Mouse (Mus musculus) ES-E14 (cell line): ENCODE results near the gene Gm3045. TPM values are rescaled to one million over a fixed set of nuclear protein-coding genes. Genes with fewer than 3 reads are reported as not detected.

ENCODE experiments used
- DNase-seq: peaks from one replicate; pipeline ENCODE4 v3.0.0-alpha.2; 2013; ENCODE audit warnings: low read depth, low spot score
- H3K27ac ChIP-seq: 2 replicates; pipeline ENCODE4 v1.5.1; 2012; ENCODE audit warnings: low read depth, mild to moderate bottlenecking, low read length, moderate library complexity, mixed read lengths; ENCODE audit not compliant: poor library complexity, insufficient read depth, severe bottlenecking
- H3K36me3 ChIP-seq: 2 replicates; pipeline ENCODE4 v1.6.1; 2012; ENCODE audit warnings: mild to moderate bottlenecking, low read length, moderate library complexity, mixed read lengths; ENCODE audit not compliant: control insufficient read depth, poor library complexity, insufficient read depth, severe bottlenecking
- H3K4me1 ChIP-seq, 2 experiments: fragments of 150-350 bp in 1 of 2; sonication (generic) in 1 of 2; 2 replicates each; pipeline ENCODE4 v1.6.1; 2012; ENCODE audit warnings: low read length in 2 of 2, mild to moderate bottlenecking in 1 of 2, mixed read lengths in 1 of 2; ENCODE audit not compliant: control insufficient read depth in 2 of 2, insufficient read depth in 2 of 2, poor library complexity in 1 of 2
- H3K4me3 ChIP-seq, 2 experiments: fragments of 150-350 bp in 1 of 2; sonication (generic) in 1 of 2; 2 replicates each; pipeline ENCODE4 v1.5.1; 2012; ENCODE audit warnings: low read length in 2 of 2, low read depth in 1 of 2, mild to moderate bottlenecking in 1 of 2, mixed read lengths in 1 of 2; ENCODE audit not compliant: insufficient read depth in 1 of 2, poor library complexity in 1 of 2, severe bottlenecking in 1 of 2
- H3K9ac ChIP-seq: 2 replicates; pipeline ENCODE4 v1.6.1; 2012; ENCODE audit warnings: low read depth, mild to moderate bottlenecking, low read length, mixed read lengths; ENCODE audit not compliant: poor library complexity, insufficient read depth, severe bottlenecking
- H3K9me3 ChIP-seq: fragments of 150-350 bp; sonication (generic); 2 replicates; pipeline ENCODE4 v1.6.1; 2012; ENCODE audit warnings: low read depth, mild to moderate bottlenecking, low read length; ENCODE audit not compliant: control insufficient read depth, insufficient read depth
- CHD2 ChIP-seq: IDR thresholded peaks from 2 replicates; pipeline ENCODE4 v1.6.1; 2014; ENCODE audit warnings: mild to moderate bottlenecking, low read depth, low read length, inconsistent platforms
- HCFC1 ChIP-seq: IDR thresholded peaks from 2 replicates; pipeline ENCODE4 v1.6.1; 2012; ENCODE audit warnings: low read length, inconsistent platforms, borderline replicate concordance; ENCODE audit not compliant: insufficient read depth
- MAFK ChIP-seq: IDR thresholded peaks from 2 replicates; pipeline ENCODE4 v1.6.1; 2014; ENCODE audit warnings: mild to moderate bottlenecking, low read depth, low read length, inconsistent platforms; ENCODE audit not compliant: insufficient read depth
- ZC3H11A ChIP-seq: IDR thresholded peaks from 2 replicates; pipeline ENCODE4 v1.6.1; 2012; ENCODE audit warnings: low read depth, mild to moderate bottlenecking, inconsistent platforms, low read length, borderline replicate concordance
- ZNF384 ChIP-seq: IDR thresholded peaks from 2 replicates; pipeline ENCODE4 v1.6.1; 2012; ENCODE audit warnings: low read depth, low read length, inconsistent platforms
- in situ Hi-C, 2 experiments: fragments of 600-800 bp; cut with MboI; formaldehyde crosslinking; loops; one replicate each; pipeline ENCODE4 v1.15.1; 2025; ENCODE audit warnings: low sequenced_read_pairs in 2 of 2, inconsistent platforms in 1 of 2; ENCODE audit not compliant: unreplicated experiment in 2 of 2
- total RNA-seq: library from RNA; depleted of rRNA; stranded (reverse); fragments of 300-350 nt; gene quantifications from 2 replicates; pipeline ENCODE4 v1.2.3, GENCODE M21; 2012

The Gm3045 gene
- total RNA-seq, 1 experiment = not detected

DNA sequence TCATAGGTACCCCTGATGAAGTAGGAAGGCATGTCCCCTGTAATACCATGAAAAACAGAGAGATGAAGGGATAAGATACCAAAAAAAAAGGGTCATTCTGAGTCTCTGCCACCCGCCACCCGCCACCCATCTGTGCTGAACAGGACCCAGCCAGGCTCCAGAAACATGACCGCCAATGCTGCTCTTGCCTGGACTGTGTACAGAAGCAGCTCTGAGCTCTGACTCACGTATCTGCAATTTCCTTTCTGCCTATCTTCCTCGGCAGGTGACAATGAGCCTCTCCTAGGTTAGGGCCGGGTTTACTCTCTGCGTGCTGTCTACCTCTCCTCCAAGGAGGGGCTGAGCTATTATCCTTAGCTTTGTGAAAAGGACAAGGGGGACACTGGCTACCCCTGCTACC is 17.0 kb downstream of the Gm3045 start:
- DNase-seq = no peak
- H3K9ac ChIP-seq = no peak overlapping the region
- H3K36me3 ChIP-seq = no peaks in the 10 kb centered on the region
- TF ChIP-seq HCFC1 = no peak
- no peak for TF ChIP-seq ZNF384
- TF ChIP-seq ZC3H11A = no peak
- TF ChIP-seq MAFK = no peak
- no peak for TF ChIP-seq CHD2
- in situ Hi-C loops = loop anchor here in 1 of 2 experiments (25.0 kb wide), 1 partner anchor 156 kb away; the partner anchor contains the start of gene Cxcl14
- H3K4me3 ChIP-seq = no peak overlapping the region
- peaks cover 0 to 1% of the 10 kb centered on the region in 2 experiments; a peak in 1 of 4 replicates for H3K4me1 ChIP-seq
- H3K27ac ChIP-seq = no peak overlapping the region
- H3K9me3 ChIP-seq = no peaks in the 10 kb centered on the region

DNA sequence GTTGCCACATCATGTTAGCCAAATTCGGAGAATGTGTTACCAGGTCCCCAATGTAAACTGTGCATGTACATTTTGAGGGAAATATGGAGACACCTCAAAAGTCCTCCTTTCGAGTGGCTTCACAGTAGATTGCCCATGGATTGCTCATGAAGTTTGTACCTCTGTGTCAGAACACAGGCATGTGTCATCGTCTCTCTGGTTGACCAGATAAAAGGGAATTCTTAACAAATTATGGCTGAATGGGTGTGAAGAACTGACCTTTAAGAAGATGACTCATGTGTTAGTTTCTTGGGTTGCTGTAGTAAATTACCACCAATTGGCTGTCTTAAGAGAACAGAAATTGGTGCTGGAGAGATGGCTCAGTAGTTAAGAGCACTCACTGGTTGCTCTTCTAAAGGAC is 17.7 kb downstream of the Gm3045 start:
- H3K27ac ChIP-seq = no peak overlapping the region
- no peak overlapping the region for H3K9ac ChIP-seq

GRCm38 (mm10) chr13:56444996-56445395 is 18.6 kb downstream of the Gm3045 start:
- Histone ChIP-seq H3K36me3 (no peaks in the 10 kb centered on the region), H3K9ac (no peak overlapping the region), H3K9me3 (no peaks in the 10 kb centered on the region), H3K27ac (no peak overlapping the region), H3K4me3 (no peak overlapping the region), H3K4me1 (no peaks in the 10 kb centered on the region)
- in situ Hi-C loops = loop anchor here in 1 of 2 experiments (25.0 kb wide), 1 partner anchor 158 kb away; the partner anchor contains the start of gene Cxcl14
- no peak for TF ChIP-seq CHD2
- TF ChIP-seq HCFC1 = no peak
- no peak for TF ChIP-seq ZNF384
- DNase-seq = no peak

More for the DNA sequence above, 17.7 kb downstream of the Gm3045 start:
- Histone ChIP-seq H3K4me3 (no peak overlapping the region), H3K9me3 (no peaks in the 10 kb centered on the region), H3K36me3 (no peaks in the 10 kb centered on the region), H3K4me1 (no peaks in the 10 kb centered on the region)
- DNase-seq = no peak
- TF ChIP-seq CHD2 (no peak), ZC3H11A (no peak), ZNF384 (no peak), MAFK (no peak), HCFC1 (no peak)
- in situ Hi-C loops = loop anchor here in 1 of 2 experiments (25.0 kb wide), 1 partner anchor 157 kb away; the partner anchor contains the start of gene Cxcl14

GRCm38 (mm10) chr13:56449239-56450030 is 23.0 kb downstream of the Gm3045 start:
- no peaks in the 10 kb centered on the region for H3K4me1 ChIP-seq
- no peak overlapping the region for H3K9ac ChIP-seq
- H3K4me3 ChIP-seq = no peak overlapping the region
- in situ Hi-C loops = loop anchor here in 1 of 2 experiments (25.0 kb wide), 1 partner anchor 162 kb away; the partner anchor contains the start of gene Cxcl14
- no peak overlapping the region for H3K27ac ChIP-seq
- DNase-seq = no peak
- H3K36me3 ChIP-seq = no peaks in the 10 kb centered on the region
- H3K9me3 ChIP-seq = no peaks in the 10 kb centered on the region
- TF ChIP-seq ZC3H11A = no peak
- TF ChIP-seq HCFC1 = no peak
- TF ChIP-seq MAFK = no peak
- no peak for TF ChIP-seq CHD2

- TF ChIP-seq HCFC1 (no peak), MAFK (no peak), ZNF384 (no peak)
- Histone ChIP-seq H3K27ac (no peak overlapping the region), H3K36me3 (no peaks in the 10 kb centered on the region), H3K4me3 (no peak overlapping the region), H3K9ac (no peak overlapping the region), H3K9me3 (no peaks in the 10 kb centered on the region), H3K4me1 (no peaks in the 10 kb centered on the region)
- in situ Hi-C loops = no loop called here
- no peak for DNase-seq
These were observed 23.6 kb downstream of the Gm3045 start for GRCm38 (mm10) chr13:56450035-56450434.
